Mouse (Mus musculus): ENCODE measurements around the gene A630023A22Rik. TPM values are rescaled to one million over a fixed set of nuclear protein-coding genes. Genes with fewer than 3 reads are reported as not detected.

The A630023A22Rik gene
- polyA plus RNA-seq, 1 experiment = not detected

DNA sequence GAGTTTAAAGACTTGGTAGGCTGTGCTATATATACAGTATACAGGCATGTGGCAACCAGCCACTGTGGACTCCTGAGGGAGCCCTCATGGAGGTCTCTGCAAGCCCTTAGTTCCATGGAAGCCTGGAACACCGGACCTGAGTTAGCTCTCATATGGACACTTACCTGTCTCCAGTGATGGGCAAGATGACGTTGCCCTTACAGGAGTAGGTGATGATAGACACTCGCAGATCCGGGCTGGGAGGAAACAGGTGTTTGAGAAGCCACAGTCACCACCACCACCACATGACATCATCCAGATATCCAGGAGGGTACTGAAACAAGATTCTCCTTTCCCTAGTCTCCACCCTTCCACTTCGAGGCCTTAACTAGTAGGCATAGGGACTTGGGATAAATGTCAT lies 100.2 kb downstream of the A630023A22Rik start:
- DNase-seq = no peak
- Histone ChIP-seq H3K4me3 (replicated peaks; ENCODE audit: extremely low read depth, low read depth, low read length) (no peak overlapping the region), H3K4me1 (ENCODE audit: control insufficient read depth, insufficient read depth, low read length) (no peaks in the 10 kb centered on the region)
- TF ChIP-seq CTCF (IDR thresholded peaks at IDR 0.05; ENCODE audit: insufficient read depth, low read length) = no peak
- no peak for TF ChIP-seq POLR2A (IDR thresholded peaks at IDR 0.05; ENCODE audit: borderline replicate concordance, extremely low read depth, low read depth, low read length)
- WGBS = 84% methylated on average over 5 of the region's 5 CpGs

DNA sequence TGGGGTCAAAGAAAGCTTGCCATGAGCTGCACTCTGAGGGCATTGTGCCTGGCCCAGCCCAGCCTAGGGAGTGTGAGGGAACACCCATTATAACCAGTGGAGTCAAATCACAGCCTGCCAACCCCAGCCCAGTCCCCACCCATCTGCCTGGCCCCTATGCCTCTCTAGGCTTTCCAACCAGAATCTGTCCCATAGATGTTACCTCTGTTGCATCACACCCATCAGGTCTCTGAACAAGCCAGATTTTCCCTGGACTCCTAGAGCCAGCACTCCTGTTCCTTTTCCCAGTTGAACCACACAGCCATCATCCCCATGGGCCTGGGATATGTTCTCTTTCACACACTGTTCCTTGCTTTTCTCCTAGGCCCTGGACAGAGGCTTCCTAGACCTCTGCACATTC lies 101.1 kb downstream of the A630023A22Rik start:
- TF ChIP-seq CTCF (IDR thresholded peaks at IDR 0.05; ENCODE audit: insufficient read depth, low read length) (no peak), POLR2A (IDR thresholded peaks at IDR 0.05; ENCODE audit: borderline replicate concordance, extremely low read depth, low read depth, low read length) (no peak)

More for the DNA sequence above, 101.1 kb downstream of the A630023A22Rik start:
- Histone ChIP-seq H3K4me3 (replicated peaks; ENCODE audit: extremely low read depth, low read depth, low read length) (no peak overlapping the region), H3K4me1 (ENCODE audit: control insufficient read depth, insufficient read depth, low read length) (no peaks in the 10 kb centered on the region)
- no peak for DNase-seq

Other genes with a start within 250 kb of the A630023A22Rik start
- gene Gdf10, start 179.2 kb downstream of the A630023A22Rik start, polyA plus RNA-seq (2012; rRNA removed) = 14.3 and 15.1 TPM in 2 replicates
- gene Gdf2, start 161.7 kb downstream of the A630023A22Rik start, polyA plus RNA-seq (2012; rRNA removed) = 0.25 and 0.45 TPM in 2 replicates
- gene Rbp3, start 148.8 kb downstream of the A630023A22Rik start, polyA plus RNA-seq (2012; rRNA removed) = not detected in 2 replicates
- not detected in 2 replicates for gene Zfp488, start 124.0 kb downstream of the A630023A22Rik start, polyA plus RNA-seq (2012; rRNA removed)
- not detected in 2 replicates for gene Gm30083, start 87.6 kb downstream of the A630023A22Rik start, polyA plus RNA-seq (2012; rRNA removed)
- gene Gm5460, start 86.0 kb downstream of the A630023A22Rik start, polyA plus RNA-seq (2012; rRNA removed) = not detected in 2 replicates
- gene Antxrl, start 50.0 kb downstream of the A630023A22Rik start, polyA plus RNA-seq (2012; rRNA removed) = not detected in 2 replicates
- 13.1 and 21.8 TPM in 2 replicates for gene Anxa8, start 16.8 kb downstream of the A630023A22Rik start, polyA plus RNA-seq (2012; rRNA removed)
- 0.14 TPM in 2 replicates for gene Npy4r, start 49.7 kb upstream of the A630023A22Rik start, polyA plus RNA-seq (2012; rRNA removed)
- 0.15 and 0.59 TPM in 2 replicates for gene Gprin2, start 98.9 kb upstream of the A630023A22Rik start, polyA plus RNA-seq (2012; rRNA removed)
- 10.3 and 12.2 TPM in 2 replicates for gene Syt15, start 116.8 kb upstream of the A630023A22Rik start, polyA plus RNA-seq (2012; rRNA removed)
- 2.4 and 2.7 TPM in 2 replicates for gene Shld2, start 207.7 kb upstream of the A630023A22Rik start, polyA plus RNA-seq (2012; rRNA removed)
- 63.6 and 83.7 TPM in 2 replicates for gene Glud1, start 208.0 kb upstream of the A630023A22Rik start, polyA plus RNA-seq (2012; rRNA removed)